ENCODE assay signal across 15 mouse cellular contexts in the genomic region with DNA sequence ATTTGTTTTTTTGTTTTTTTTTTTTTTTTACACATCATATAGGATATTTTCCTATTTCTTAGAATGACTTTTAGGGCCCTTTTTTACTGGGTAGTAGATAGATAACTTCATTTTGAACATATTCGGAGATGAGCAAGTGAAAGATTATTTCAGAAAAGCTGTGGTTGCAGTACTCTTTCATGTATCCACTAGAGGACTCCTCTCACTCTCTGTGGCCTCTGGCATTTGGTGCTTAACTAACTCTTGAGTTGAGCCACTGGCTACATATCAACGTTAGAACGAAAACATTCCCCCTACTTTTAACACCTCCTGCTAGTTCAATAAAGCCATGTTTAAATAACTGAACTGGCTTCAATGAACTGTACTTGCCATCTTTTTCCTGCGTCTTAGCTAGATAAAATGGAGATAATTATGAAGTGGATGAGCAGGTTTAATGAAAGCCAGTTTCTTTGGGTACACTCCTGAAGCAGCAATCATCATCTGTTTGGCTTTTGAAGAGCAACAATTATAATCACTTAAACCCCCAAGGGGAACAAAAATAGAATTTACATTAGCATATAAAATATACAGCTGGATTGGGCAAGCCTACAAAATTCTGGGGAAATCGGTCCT. TPM values are rescaled to one million over a fixed set of nuclear protein-coding genes. Genes with fewer than 3 reads are reported as not detected.
"Had no signal": no experiment of that assay in that cellular context is flagged by ENCODE, and none has a peak within 500 bp of the region (broad histone marks: within the 10 kb centered on the region; RNA-seq: fewer than 3 reads in every experiment).

No protein-coding gene starts in this region.

- H3K4me1 ChIP-seq: limb, embryonic 13.5 days; midbrain, embryonic 12.5 days; stomach, embryonic 15.5 days had no signal

- H3K9me3 ChIP-seq: limb, embryonic 13.5 days; midbrain, embryonic 12.5 days; neural tube, embryonic 13.5 days; stomach, embryonic 15.5 days had no signal

- H3K4me2 ChIP-seq: limb, embryonic 13.5 days; midbrain, embryonic 12.5 days; neural tube, embryonic 13.5 days; stomach, embryonic 15.5 days had no signal

- H3K9ac ChIP-seq: limb, embryonic 13.5 days; liver, embryonic 14.5 days; midbrain, embryonic 12.5 days; neural tube, embryonic 13.5 days; stomach, embryonic 15.5 days had no signal

- H3K36me3 ChIP-seq: limb, embryonic 13.5 days; midbrain, embryonic 12.5 days; neural tube, embryonic 13.5 days; stomach, embryonic 15.5 days had no signal

- DNase-seq: kidney, postnatal 10 days; kidney, postnatal 4 days; left cerebral cortex, postnatal 4 days; lung, adult 18-20 months; right cerebral cortex, postnatal 14 days; thymus, adult 2 months; thymus, postnatal 25 days had no signal

- H3K27ac ChIP-seq: limb, embryonic 13.5 days; liver, embryonic 14.5 days; midbrain, embryonic 12.5 days; neural tube, embryonic 13.5 days; stomach, embryonic 15.5 days had no signal

- H3K4me3 ChIP-seq: limb, embryonic 13.5 days; midbrain, embryonic 12.5 days; neural tube, embryonic 13.5 days; stomach, embryonic 15.5 days had no signal

- H3K27me3 ChIP-seq: limb, embryonic 13.5 days; midbrain, embryonic 12.5 days; neural tube, embryonic 13.5 days; stomach, embryonic 15.5 days had no signal

RNA-seq across cellular contexts. Expression of gene Elavl2, which starts 8.5 kb away (rescaled TPM):
- total RNA-seq: liver, adult 2 months; megakaryocyte-erythroid progenitor cell, adult 5-6 weeks had no signal
- polyA plus RNA-seq: liver, adult 2 months; spleen, adult 2 months had no signal
